Mouse (Mus musculus) lung, postnatal 0 days (tissue): ENCODE results near the gene Ppp2r2c. TPM values are rescaled to one million over a fixed set of nuclear protein-coding genes. Genes with fewer than 3 reads are reported as not detected.

Experiments
- ATAC-seq: fragments of 200-750 bp; cut with Nextera tagmentation; 2 replicates; pipeline ENCODE4 v1.8.0; 2017; ENCODE audit warnings: moderate library complexity
- DNase-seq: peaks from one replicate; pipeline ENCODE4 v3.0.0-alpha.2; 2016; ENCODE audit warnings: low spot score
- H3K27ac ChIP-seq: fragments of 300-500 bp; sonication (generic); 2 replicates; pipeline ENCODE4 v1.5.1; 2014; ENCODE audit warnings: antibody characterized with exemption, mild to moderate bottlenecking, low read length, mixed read lengths
- H3K27me3 ChIP-seq: fragments of 300-500 bp; sonication (generic); replicated peaks from 2 replicates; pipeline ENCODE4 v1.6.1; 2014; ENCODE audit warnings: low read length, mixed read lengths; ENCODE audit not compliant: insufficient read depth
- H3K36me3 ChIP-seq: fragments of 300-500 bp; sonication (generic); 2 replicates; pipeline ENCODE4 v1.6.1; 2014; ENCODE audit warnings: low read length, mixed read lengths; ENCODE audit not compliant: insufficient read depth
- H3K4me1 ChIP-seq: fragments of 300-500 bp; sonication (generic); 2 replicates; pipeline ENCODE4 v1.6.1; 2014; ENCODE audit warnings: antibody characterized with exemption, low read depth, low read length, mixed read lengths; ENCODE audit not compliant: insufficient read depth
- H3K4me2 ChIP-seq: fragments of 300-500 bp; sonication (generic); replicated peaks from 2 replicates; pipeline ENCODE4 v1.6.1; 2014; ENCODE audit warnings: low read depth, mild to moderate bottlenecking, low read length, moderate library complexity, mixed read lengths
- H3K4me3 ChIP-seq: fragments of 300-500 bp; sonication (generic); 2 replicates; pipeline ENCODE4 v1.5.1; 2014; ENCODE audit warnings: low read depth, low read length
- H3K9ac ChIP-seq: fragments of 300-500 bp; sonication (generic); replicated peaks from 2 replicates; pipeline ENCODE4 v1.6.1; 2014; ENCODE audit warnings: low read depth, mild to moderate bottlenecking
- H3K9me3 ChIP-seq: fragments of 300-500 bp; sonication (generic); 2 replicates; pipeline ENCODE4 v1.6.1; 2016; ENCODE audit warnings: low read length, mixed read lengths
- CTCF ChIP-seq: IDR thresholded peaks from 2 replicates; pipeline ENCODE4 v1.5.1; 2016; ENCODE audit warnings: antibody characterized with exemption, mild to moderate bottlenecking
- EP300 ChIP-seq: IDR thresholded peaks from 2 replicates; pipeline ENCODE4 v1.6.1; 2016; ENCODE audit warnings: antibody characterized with exemption, mild to moderate bottlenecking, control low read depth
- WGBS: fragments of 180-500 bp; shearing (Covaris S2); extraction: QIAGEN DNeasy Blood & Tissue Kit; methylation state at CpG from one replicate; pipeline ENCODE4 v1.1.7; 2014; 5-methylcytosine and 5-hydroxymethylcytosine counted together
- polyA plus RNA-seq: library from polyadenylated mRNA; unstranded; fragments of >200 nt; fragmentation: Nextera tagmentation; extraction: Ambion mirVana; gene quantifications from 2 replicates; pipeline ENCODE4 v1.2.1, GENCODE M21; 2015

Ppp2r2c gene
- polyA plus RNA-seq, 1 experiment from 2014 or later = not detected

DNA sequence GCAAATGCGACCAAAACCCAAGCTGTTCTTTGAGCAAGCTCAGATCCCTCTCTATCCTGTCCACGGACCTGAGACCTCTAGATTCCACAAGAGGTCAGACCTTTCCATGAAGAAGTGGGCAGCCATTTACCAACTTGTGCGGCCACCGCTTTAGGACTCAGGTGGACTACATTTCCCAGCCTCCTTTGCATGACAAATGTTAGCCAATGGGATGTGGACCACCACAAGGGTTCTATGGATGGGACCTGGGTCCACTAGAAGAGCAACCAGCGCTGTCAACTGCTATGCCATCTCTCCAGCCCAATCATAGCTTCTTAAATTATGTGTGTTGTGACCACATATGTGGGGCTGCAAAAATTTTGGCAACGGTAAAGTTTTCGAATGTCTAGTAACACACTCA is 37.0 kb upstream of the Ppp2r2c start:
- DNase-seq = no peak
- TF ChIP-seq EP300 = no peak
- TF ChIP-seq CTCF = no peak
- no peak overlapping the region for H3K4me2 ChIP-seq

DNA sequence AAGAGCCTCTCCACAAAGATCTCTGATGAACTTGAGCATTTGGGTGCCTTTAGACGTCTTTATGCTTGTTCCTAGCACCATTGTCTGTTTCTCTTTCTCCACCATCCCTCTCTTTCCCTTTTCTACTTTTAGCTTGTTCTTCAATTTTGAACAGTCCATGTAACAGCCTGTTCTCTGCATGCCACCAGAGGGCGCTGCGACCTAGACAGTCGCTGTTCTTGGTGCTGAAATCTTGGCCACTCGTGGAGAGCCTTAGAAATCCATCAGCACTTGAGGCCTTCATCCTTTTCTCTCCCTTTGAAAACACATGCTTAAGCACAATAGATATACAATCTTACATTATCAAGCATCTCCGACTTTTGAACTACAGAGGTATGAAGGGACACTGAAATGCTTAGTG is 32.4 kb upstream of the Ppp2r2c start:
- Histone ChIP-seq H3K9ac (no peak overlapping the region), H3K4me3 (no peak overlapping the region), H3K4me1 (no peaks in the 10 kb centered on the region), H3K4me2 (no peak overlapping the region), H3K9me3 (no peaks in the 10 kb centered on the region), H3K27me3 (no peaks in the 10 kb centered on the region), H3K27ac (no peak overlapping the region), H3K36me3 (no peaks in the 10 kb centered on the region)
- ATAC-seq = no peak; the same call in 1 of the 2 replicates
- DNase-seq = peak; percentile 72
- under 1% methylated on average over 6 of the region's 6 CpGs for WGBS
- TF ChIP-seq EP300 (no peak), CTCF (peak; percentile 97)

More for the DNA sequence above, 37.0 kb upstream of the Ppp2r2c start:
- Histone ChIP-seq H3K36me3 (no peaks in the 10 kb centered on the region), H3K4me1 (peaks cover 4% of the 10 kb centered on the region), H3K27ac (no peak overlapping the region), H3K9ac (no peak overlapping the region), H3K9me3 (no peaks in the 10 kb centered on the region), H3K4me3 (no peak overlapping the region), H3K27me3 (no peaks in the 10 kb centered on the region)
- ATAC-seq = no peak
- WGBS = 62% methylated on average over 7 of the region's 7 CpGs

DNA sequence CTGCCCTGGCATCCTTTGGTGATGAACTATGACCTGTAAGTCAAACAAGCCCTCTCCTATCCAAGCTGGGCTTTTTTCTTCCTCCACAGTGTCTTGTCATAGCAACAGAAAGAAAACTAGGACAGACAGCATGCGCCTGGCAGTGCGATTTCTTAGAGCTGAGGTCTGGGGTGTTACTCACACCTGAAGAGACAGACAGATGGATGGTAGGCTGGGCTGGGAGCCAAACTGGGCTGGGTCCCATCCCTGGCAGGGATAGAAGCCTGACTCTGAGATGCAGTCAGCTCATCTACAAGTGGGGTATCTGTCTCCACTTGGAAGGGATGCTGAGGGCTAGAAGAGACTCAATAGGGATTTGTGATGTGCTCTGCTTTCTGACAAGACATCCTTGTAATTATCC is 29.3 kb upstream of the Ppp2r2c start:
- no peak overlapping the region for H3K4me3 ChIP-seq
- 58% methylated on average over 2 of the region's 2 CpGs for WGBS
- H3K27me3 ChIP-seq = no peaks in the 10 kb centered on the region
- DNase-seq = no peak
- no peak overlapping the region for H3K9ac ChIP-seq
- no peaks in the 10 kb centered on the region for H3K9me3 ChIP-seq
- ATAC-seq = no peak
- H3K4me1 ChIP-seq = no peaks in the 10 kb centered on the region
- no peaks in the 10 kb centered on the region for H3K36me3 ChIP-seq
- no peak for TF ChIP-seq EP300
- no peak for TF ChIP-seq CTCF
- no peak overlapping the region for H3K27ac ChIP-seq
- H3K4me2 ChIP-seq = no peak overlapping the region

DNA sequence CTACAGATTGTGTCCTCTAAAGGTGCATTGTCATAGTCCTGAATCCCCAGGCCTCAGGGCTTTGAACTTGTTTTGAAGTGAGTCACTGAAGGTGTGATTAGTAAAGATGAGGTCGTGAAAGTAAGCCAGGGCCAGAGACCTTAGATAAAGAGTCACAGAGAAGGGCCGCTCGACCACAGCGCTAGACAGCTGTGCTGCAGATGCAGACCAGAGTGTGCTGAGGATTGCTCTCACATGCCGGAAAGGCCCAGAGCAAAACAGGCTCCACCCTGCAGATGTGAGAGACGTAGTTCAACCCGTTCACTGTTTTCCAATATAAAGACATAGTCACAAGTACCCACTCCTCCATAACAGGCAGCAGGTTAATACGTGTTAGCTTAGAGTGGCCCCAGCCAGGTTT is 28.7 kb upstream of the Ppp2r2c start:
- Histone ChIP-seq H3K9me3 (no peaks in the 10 kb centered on the region), H3K27ac (no peak overlapping the region), H3K4me3 (no peak overlapping the region), H3K9ac (no peak overlapping the region), H3K27me3 (no peaks in the 10 kb centered on the region), H3K36me3 (no peaks in the 10 kb centered on the region), H3K4me2 (no peak overlapping the region), H3K4me1 (no peaks in the 10 kb centered on the region)
- no peak for ATAC-seq
- DNase-seq = no peak
- TF ChIP-seq EP300 (no peak), CTCF (no peak)
- WGBS = 51% methylated on average over 8 of the region's 8 CpGs

DNA sequence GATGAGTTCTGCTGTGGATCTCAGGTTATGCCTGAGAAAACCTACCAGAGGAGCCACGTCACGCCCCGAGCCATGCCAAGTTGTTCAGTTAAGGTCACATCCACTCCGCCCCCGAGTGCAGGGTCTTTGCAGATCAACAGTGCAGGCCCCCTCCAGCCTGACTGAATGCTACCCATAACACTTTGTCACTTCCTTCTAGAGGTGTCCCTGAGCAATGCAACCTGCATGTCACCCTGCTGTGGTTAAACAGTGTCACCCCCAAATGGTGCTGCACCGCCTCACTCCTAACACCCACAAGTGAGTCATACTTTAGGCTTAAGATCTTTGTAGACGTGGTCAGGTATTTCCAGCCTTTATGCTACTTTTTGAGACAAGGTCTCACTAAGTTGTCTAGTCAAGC is 28.2 kb upstream of the Ppp2r2c start:
- no peak for ATAC-seq

DNA sequence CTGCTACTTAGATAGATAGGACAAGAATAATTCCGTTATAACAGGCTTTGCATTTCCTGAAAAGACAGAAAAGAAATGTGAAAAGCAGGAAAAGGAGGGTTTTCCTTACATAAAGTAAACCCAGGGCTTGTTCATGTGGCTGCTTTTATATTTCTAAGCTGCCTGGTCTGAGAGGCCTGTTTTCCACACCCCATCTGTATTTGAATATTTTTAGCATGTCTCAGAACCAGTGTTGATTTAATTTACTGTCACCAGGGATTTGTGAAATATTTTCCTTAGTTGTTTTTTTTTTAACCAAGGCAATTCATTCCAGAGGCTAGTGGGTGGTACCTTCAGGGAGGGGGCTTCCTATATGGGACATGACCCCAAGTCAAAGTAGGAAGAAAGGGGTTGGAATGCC is 26.6 kb upstream of the Ppp2r2c start:
- Histone ChIP-seq H3K4me2 (no peak overlapping the region), H3K36me3 (no peaks in the 10 kb centered on the region), H3K4me1 (no peaks in the 10 kb centered on the region), H3K27me3 (no peaks in the 10 kb centered on the region), H3K4me3 (no peak overlapping the region), H3K9ac (no peak overlapping the region), H3K27ac (no peak overlapping the region), H3K9me3 (no peaks in the 10 kb centered on the region)
- DNase-seq = no peak
- 44% methylated on average over 1 of the region's 1 CpGs for WGBS
- no peak for TF ChIP-seq EP300
- TF ChIP-seq CTCF = no peak
- no peak for ATAC-seq

More for the DNA sequence above, 28.2 kb upstream of the Ppp2r2c start:
- Histone ChIP-seq H3K27ac (no peak overlapping the region), H3K4me3 (no peak overlapping the region), H3K9me3 (no peaks in the 10 kb centered on the region), H3K9ac (no peak overlapping the region), H3K36me3 (no peaks in the 10 kb centered on the region), H3K27me3 (no peaks in the 10 kb centered on the region), H3K4me1 (no peaks in the 10 kb centered on the region), H3K4me2 (no peak overlapping the region)
- DNase-seq = no peak
- no peak for TF ChIP-seq EP300
- no peak for TF ChIP-seq CTCF
- WGBS = 74% methylated on average over 7 of the region's 7 CpGs

DNA sequence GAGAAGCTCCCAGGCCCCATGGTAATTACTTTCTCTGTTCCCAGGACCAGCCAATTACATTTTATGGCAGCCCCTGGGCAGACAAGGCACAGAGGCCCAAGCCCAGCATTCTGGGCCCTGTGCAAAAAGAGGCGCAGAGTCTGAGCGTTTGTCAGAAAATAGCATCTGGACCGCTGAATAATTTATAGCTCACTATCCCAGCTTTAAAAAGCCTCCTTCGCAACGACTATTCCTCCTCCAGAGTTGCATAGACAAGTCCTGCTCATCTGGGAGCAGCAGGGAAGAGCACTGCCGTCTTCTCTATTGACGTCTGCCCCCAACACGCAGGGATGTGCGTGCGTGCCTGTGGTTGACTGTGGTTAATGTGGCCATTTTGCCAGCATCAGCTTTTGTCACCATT is 23.8 kb upstream of the Ppp2r2c start:
- no peak overlapping the region for H3K4me2 ChIP-seq

More for the DNA sequence above, 23.8 kb upstream of the Ppp2r2c start:
- ATAC-seq (no peak), DNase-seq (no peak)
- H3K9me3 ChIP-seq = no peaks in the 10 kb centered on the region
- no peak overlapping the region for H3K9ac ChIP-seq
- H3K4me3 ChIP-seq = no peak overlapping the region
- no peaks in the 10 kb centered on the region for H3K4me1 ChIP-seq
- 84% methylated on average over 10 of the region's 10 CpGs for WGBS
- TF ChIP-seq EP300 (no peak), CTCF (no peak)
- H3K27ac ChIP-seq = no peak overlapping the region
- H3K27me3 ChIP-seq = no peaks in the 10 kb centered on the region
- H3K36me3 ChIP-seq = no peaks in the 10 kb centered on the region
